Mouse (Mus musculus) retina, postnatal 7 days (tissue): ENCODE measurements around the gene Arsb.

Experiments used
- DNase-seq: peaks from one replicate; pipeline ENCODE4 v3.0.0-alpha.2; 2012; ENCODE audit warnings: low read depth, low spot score

Arsb gene

DNA sequence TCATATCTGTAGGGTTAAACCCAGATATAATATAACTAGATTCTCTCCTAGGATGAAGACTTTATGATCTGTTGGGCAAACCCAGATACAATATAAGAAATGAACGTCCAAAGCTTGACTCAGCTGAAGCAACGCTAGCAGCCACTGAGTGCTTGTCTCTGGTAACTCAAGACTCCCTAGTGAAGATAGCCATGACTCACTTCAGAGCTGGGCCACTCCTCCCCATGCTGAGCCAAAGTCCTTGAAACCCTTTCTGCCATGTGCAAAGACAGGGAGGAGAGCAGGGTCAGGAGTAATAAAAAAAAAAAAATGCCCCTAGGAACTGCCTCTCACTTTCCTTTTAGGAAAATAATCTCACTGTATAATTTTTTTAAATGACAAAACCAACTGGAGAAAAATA lies 68.7 kb downstream of the Arsb start:
- DNase-seq: no peak

DNA sequence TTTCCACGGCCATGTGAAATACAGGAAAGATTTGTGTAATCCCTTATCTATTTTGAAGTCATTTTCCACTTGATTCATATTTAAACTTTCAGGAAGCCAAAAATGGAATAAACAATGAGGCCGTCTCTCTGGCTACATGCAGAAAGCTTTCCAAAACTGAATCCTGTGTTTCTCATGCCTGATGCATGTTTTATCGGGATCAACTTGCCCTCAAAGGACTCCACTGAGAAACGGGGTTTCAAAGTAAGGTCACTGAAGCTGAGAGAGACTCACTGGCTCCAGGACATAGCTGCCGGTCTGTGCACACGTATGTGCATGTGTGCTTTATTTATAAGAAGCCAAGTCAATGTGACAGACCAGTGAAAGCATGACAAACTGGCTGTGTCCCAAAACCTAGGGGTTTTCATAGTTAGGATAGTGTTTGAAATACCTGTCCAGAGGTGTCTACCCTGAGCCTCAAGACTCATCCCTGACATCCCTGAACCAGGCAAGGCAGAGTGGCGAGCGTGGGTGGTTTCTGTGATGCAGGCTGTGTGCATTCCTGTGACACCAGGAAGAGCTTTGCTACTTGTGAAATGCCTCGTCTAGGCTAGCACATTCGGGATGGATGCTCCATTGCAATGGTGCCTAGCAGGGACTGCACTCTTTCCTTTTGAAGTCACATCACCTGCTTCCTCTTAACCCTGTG lies 75.5 kb downstream of the Arsb start:
- no peak for DNase-seq

DNA sequence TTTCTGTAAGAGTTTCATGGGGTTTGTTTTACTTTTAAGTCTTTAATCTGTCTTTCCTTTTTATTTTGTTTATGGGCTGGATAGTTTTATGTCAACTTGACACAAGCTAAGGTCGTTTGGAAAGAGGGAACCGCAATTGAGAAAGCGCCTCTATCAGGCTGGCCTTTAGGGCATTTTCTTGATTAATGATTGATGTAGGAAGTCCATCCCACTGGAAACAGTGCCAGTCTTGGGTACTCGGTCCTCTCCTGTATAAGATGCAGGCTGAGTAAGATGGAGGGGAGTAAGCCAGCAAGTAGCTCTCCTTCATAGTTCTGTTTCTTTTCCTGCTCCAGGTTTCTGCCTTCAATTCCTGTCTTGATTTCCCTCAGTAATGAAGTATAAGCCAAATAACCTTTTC lies 76.2 kb downstream of the Arsb start:
- DNase-seq: no peak

GRCm38 (mm10) chr13:93848615-93849014 lies 77.2 kb downstream of the Arsb start:
- DNase-seq: no peak

- DNase-seq: no peak
These were observed 78.4 kb downstream of the Arsb start for GRCm38 (mm10) chr13:93849751-93850355.

DNA sequence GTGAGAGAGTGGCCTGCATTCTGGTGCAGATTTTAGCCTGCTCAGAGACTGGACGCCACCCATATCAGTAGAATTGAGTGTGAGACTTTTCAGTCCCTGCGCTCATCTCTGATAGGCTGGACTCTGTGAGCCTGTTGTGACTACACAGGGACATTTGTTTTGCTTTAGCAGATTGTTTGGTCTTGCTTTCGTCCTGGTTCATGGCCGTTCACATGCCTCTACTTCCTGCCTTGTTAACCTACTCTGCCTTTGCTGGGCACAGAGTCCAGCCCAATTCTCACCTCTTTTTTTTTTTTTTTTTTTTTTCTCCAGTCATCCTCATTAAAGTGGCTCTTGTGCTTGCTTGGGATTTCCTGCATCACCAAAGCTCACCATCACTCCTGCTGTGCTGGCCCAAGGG lies 79.2 kb downstream of the Arsb start:
- no peak for DNase-seq

GRCm38 (mm10) chr13:93852419-93853138 lies 81.1 kb downstream of the Arsb start:
- DNase-seq: no peak

DNA sequence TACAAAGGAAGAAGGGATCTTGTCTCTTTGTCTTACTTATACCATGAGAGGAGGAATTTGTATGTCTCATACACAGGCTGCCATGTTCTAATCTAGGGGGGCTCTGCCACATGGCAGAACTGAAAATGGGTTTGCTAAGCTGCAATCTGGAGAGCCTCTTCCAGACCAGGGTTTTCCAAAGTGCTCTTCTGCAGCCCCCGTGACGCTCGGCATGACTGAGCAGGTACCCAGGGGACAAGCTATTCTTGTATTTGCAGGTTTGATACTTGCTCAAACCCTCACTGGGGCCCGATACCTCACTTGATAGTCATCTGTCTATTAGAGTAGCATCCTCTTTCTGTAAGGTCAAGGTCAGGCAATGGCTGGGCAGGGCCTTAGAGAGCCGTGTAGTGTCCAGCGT lies 82.3 kb downstream of the Arsb start:
- no peak for DNase-seq

DNA sequence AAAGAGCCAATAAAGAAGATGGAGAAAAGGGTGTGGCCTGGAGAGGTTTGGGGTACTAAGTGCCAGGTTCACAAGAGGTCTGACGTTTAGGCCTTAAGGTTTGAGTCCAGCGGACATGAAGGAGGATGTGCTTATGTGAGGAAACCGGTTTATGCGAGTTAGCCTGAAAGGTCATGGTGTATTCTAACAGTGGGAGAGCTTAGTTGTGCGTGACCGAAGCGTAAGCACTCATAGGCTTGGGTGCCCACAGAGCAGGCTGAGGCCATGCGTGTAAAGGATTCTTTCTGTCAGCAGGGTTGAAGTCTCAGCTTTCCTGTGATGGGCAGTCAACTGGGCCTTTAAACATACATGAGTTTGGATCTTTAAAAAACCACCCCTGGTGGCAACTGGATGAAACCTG lies 82.9 kb downstream of the Arsb start:
- DNase-seq: no peak

GRCm38 (mm10) chr13:93854966-93855562 lies 83.6 kb downstream of the Arsb start:
- DNase-seq: no peak

- DNase-seq: no peak
These were observed 84.3 kb downstream of the Arsb start for GRCm38 (mm10) chr13:93855701-93856183.

DNA sequence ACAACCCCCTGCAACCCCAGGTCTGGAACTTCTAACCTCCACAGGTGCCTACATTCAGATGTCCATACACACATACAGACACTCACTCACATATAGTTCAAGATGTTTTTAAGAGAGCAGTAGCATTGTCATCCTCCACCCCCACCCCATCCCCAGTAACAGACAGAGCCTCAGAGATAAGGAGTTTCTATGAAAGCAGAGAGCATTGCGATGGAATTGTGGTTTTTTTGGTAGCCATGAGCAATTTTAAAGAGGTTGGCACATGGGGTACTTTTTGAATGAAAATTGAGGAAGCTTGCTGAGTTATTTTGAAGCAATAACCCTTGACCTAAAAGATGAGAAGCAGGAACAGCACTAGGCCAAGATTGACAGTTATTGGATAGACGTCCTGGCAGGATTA lies 89.8 kb downstream of the Arsb start:
- no peak for DNase-seq

- no peak for DNase-seq
These were observed 92.8 kb downstream of the Arsb start for GRCm38 (mm10) chr13:93864066-93864740.

DNA sequence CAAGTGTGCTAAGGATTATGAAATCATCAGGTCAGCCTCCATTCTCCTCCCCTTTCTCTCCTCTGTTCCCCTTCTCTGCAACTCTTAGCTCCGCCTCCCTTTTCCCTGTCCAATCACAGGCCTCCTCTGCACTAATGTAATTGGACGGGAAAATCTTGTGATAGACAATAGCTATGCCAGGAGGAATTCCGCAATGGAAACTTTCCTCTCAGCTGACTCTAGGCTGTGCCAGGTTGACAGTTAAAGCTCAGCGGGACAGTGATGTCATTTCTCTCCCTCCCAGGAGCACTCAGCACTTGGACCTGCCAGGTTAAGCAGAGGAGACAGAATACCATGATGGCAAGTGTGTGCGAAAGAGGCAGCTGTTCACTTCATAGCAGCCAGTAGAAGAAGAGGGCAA lies 95.2 kb downstream of the Arsb start:
- no peak for DNase-seq

- no peak for DNase-seq
These were observed 100.3 kb downstream of the Arsb start for GRCm38 (mm10) chr13:93871681-93872080.

- no peak for DNase-seq
These were observed 101.2 kb downstream of the Arsb start for GRCm38 (mm10) chr13:93872591-93872990.

GRCm38 (mm10) chr13:93877924-93878323 lies 106.5 kb downstream of the Arsb start:
- DNase-seq: no peak

- DNase-seq: no peak
These were observed 108.0 kb downstream of the Arsb start for GRCm38 (mm10) chr13:93879426-93879825.

DNA sequence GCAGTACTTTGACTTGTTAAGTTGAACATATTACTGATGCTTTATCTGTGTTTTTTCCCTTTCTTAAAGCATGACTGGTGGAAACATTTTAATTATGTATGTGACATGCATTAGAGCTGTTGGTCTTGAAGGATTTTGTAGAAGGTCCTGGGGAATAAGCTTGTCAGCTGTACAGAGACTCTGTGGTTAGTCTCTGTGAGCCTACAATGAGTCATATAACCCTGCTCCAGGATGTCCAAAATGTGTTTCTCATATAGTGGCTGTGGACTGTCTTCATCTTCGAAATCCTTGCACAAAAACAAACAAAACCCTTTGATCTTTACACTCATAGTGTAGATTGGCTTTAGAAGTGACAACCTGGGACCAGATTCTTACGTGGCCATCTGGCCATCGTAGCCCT lies 110.7 kb downstream of the Arsb start:
- no peak for DNase-seq

DNA sequence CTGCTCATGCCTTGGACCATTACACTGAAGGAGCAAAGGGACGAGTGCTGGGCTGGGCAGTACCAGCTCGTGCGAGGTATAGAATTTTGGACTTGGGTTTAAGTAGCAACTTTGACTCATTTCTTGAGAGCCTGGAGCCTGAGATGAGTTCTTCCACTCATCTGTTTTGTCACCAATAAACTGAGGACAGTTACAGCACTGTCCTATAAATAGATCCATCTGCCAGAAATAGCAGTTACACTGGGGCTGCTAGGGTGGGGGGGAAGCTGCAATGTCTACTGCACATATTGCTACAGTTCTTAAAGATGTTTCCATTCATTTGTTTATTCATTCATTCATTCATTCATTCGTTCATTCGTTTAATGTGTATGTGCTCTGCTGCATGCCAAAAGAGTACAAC lies 115.6 kb downstream of the Arsb start:
- DNase-seq: no peak

DNA sequence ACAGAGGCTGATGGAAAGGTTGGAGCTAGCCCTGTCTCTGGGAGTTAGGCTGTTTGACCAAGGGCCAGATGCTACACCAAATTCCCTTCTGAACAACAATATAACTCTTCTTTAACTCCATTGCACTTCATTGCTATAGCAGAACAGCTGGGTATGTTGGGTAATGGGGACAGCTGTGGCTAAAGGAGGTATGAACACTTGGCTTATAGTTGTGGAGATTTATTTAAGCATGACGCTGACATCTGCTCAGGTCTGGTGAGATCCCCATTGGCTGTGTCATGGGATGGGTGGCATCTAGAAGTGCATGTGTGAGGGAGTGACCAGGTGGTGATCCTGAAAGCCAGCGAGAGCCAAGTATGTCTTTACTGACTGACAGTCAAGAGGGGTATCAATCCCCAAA lies 116.8 kb downstream of the Arsb start:
- no peak for DNase-seq

DNA sequence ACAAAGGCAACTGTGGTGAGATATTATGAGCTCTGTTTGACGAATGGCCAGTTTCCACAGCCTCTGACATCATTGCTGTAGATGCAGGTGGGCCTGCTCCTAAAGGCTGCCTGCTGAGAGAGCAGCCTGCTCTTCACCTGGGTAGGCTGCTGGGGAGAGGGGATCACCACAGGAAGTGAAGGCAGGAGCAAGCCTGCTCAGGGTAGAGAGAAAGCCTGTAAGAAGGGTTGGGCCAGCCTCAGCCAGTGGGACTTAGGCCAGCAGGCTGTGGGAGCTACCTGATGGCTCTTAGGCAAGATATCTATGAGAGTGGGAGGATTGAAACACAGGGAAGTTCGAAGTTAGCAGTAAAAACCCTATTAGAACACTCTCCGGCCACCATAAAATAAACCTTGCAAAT lies 117.5 kb downstream of the Arsb start:
- DNase-seq: no peak
